Mouse (Mus musculus) hindbrain, postnatal 0 days (tissue): ENCODE data around the gene Zfyve27. TPM values are rescaled to one million over a fixed set of nuclear protein-coding genes. Genes with fewer than 3 reads are reported as not detected.

Experiments
- ATAC-seq: fragments of 200-750 bp; cut with Nextera tagmentation; 2 replicates; pipeline ENCODE4 v1.8.0; 2017; ENCODE audit warnings: mild to moderate bottlenecking, moderate TSS enrichment, moderate library complexity
- DNase-seq: peaks from one replicate; pipeline ENCODE4 v3.0.0-alpha.2; 2015; ENCODE audit warnings: low spot score
- H3K27ac ChIP-seq: fragments of 300-500 bp; sonication (generic); 2 replicates; pipeline ENCODE4 v1.5.1; 2014; ENCODE audit warnings: mild to moderate bottlenecking
- H3K27me3 ChIP-seq: fragments of 300-500 bp; sonication (generic); 2 replicates; pipeline ENCODE4 v1.6.1; 2014; ENCODE audit warnings: low read length, mixed read lengths; ENCODE audit not compliant: insufficient read depth
- H3K36me3 ChIP-seq: fragments of 300-500 bp; sonication (generic); 2 replicates; pipeline ENCODE4 v1.6.1; 2014; ENCODE audit warnings: low read length, mixed read lengths; ENCODE audit not compliant: insufficient read depth
- H3K4me1 ChIP-seq: fragments of 300-500 bp; sonication (generic); 2 replicates; pipeline ENCODE4 v1.6.1; 2014; ENCODE audit warnings: antibody characterized with exemption, low read length, mixed read lengths; ENCODE audit not compliant: insufficient read depth
- H3K4me2 ChIP-seq: fragments of 300-500 bp; sonication (generic); 2 replicates; pipeline ENCODE4 v1.6.1; 2014; ENCODE audit warnings: low read depth, mild to moderate bottlenecking, low read length, moderate library complexity, mixed read lengths
- H3K4me3 ChIP-seq: fragments of 300-500 bp; sonication (generic); 2 replicates; pipeline ENCODE4 v1.5.1; 2014; ENCODE audit warnings: low read length
- H3K9ac ChIP-seq: fragments of 300-500 bp; sonication (generic); replicated peaks from 2 replicates; pipeline ENCODE4 v1.6.1; 2014; ENCODE audit warnings: mild to moderate bottlenecking, low read length, moderate library complexity, mixed read lengths
- H3K9me3 ChIP-seq: fragments of 300-500 bp; sonication (generic); 2 replicates; pipeline ENCODE4 v1.6.1; 2016; ENCODE audit warnings: low read length, mixed read lengths
- CTCF ChIP-seq: IDR thresholded peaks from 2 replicates; pipeline ENCODE4 v1.5.1; 2016; ENCODE audit warnings: antibody characterized with exemption, control low read depth, low read depth
- WGBS: fragments of 180-500 bp; shearing (Covaris S2); extraction: QIAGEN DNeasy Blood & Tissue Kit; methylation state at CpG from one replicate; pipeline ENCODE4 v1.1.7; 2014; 5-methylcytosine and 5-hydroxymethylcytosine counted together
- polyA plus RNA-seq: library from polyadenylated mRNA; unstranded; fragments of >200 nt; fragmentation: Nextera tagmentation; extraction: Ambion mirVana; gene quantifications from 2 replicates; pipeline ENCODE4 v1.2.1, GENCODE M21; 2015
- total RNA-seq: library from RNA; depleted of rRNA; stranded (reverse); fragments of >200 nt; gene quantifications from 2 replicates; pipeline ENCODE4 v1.2.3, GENCODE M21; 2014

Gene Zfyve27
- total and polyA plus RNA-seq, 2 experiments from 2014 or later, result 48.9 to 95.0 TPM

DNA sequence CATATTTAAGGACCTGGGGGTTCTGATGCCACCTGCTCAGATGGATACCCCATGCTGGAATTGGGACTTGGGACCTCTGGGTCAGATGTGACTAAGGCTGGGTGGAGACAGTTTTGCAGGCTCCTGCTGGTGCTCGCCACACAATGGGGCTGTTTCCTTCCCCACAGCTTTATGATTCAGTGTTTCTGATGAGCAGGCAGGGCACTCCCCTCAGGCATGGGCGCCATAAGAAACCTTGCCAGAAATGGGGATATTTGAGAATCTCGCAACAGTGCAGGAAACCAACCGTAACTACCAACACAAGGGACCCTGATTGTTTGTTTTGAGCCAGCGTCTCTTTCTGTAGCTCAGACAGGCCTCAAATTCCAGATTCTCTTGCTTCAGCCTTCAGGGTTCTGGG is 32.6 kb upstream of the Zfyve27 start:
- H3K27me3 ChIP-seq, result no peaks in the 10 kb centered on the region
- 76% methylated on average over 5 of the region's 5 CpGs for WGBS

DNA sequence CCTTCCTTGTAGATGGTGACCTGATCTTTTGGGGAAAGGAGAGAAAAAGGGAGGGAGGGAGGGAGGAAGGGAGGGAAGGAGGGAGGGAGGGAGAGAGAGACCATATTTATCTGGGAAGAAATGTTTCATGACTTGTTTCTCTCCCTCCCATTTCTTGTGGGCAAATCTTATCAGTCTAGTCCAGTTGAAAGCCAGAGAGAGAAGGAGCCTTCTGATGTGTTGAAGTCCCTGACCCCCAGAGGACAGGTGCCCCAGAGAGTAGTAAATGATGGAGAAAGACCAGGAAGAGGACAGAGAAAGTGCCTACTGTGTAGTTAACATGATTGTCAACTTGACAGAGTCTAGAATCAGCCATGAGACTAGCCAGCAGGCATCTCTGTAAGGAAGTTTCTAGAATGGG is 28.7 kb upstream of the Zfyve27 start:
- no peaks in the 10 kb centered on the region for H3K9me3 ChIP-seq
- no peak for ATAC-seq
- TF ChIP-seq CTCF, result no peak
- H3K4me3 ChIP-seq, result no peak overlapping the region
- no peak overlapping the region for H3K9ac ChIP-seq
- no peaks in the 10 kb centered on the region for H3K36me3 ChIP-seq
- peaks cover under 1% of the 10 kb centered on the region; the same call in 1 of the 2 replicates for H3K4me1 ChIP-seq
- H3K4me2 ChIP-seq, result no peak overlapping the region
- no peak overlapping the region for H3K27ac ChIP-seq
- H3K27me3 ChIP-seq, result no peaks in the 10 kb centered on the region
- DNase-seq, result no peak

More for the DNA sequence above, 32.6 kb upstream of the Zfyve27 start:
- ATAC-seq (no peak), DNase-seq (no peak)
- no peaks in the 10 kb centered on the region for H3K36me3 ChIP-seq
- H3K4me3 ChIP-seq, result no peak overlapping the region
- H3K9me3 ChIP-seq, result no peaks in the 10 kb centered on the region
- no peak overlapping the region for H3K4me2 ChIP-seq
- TF ChIP-seq CTCF, result no peak
- no peak overlapping the region for H3K9ac ChIP-seq
- H3K27ac ChIP-seq, result no peak overlapping the region
- peaks cover 19% of the 10 kb centered on the region for H3K4me1 ChIP-seq

DNA sequence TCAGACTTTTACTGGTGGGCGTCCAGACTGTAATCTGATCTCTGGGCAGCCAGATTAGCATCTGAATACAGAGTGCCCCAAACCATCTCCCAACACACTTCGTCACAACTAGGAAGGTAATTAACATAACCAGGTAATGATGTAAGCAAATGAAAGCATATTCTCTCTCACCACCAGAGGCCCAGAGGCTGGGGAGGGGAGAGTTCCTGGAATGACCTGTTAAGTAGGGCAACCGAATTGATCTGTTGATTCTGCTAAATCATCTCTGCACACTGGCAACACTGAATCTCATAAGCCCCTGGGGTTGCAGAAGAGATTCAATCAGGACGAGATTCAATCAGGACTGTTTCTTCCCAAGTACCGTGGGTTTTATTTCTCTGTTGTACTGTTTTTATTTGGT is 27.6 kb upstream of the Zfyve27 start:
- Histone ChIP-seq H3K9ac (no peak overlapping the region), H3K36me3 (no peaks in the 10 kb centered on the region), H3K27me3 (no peaks in the 10 kb centered on the region), H3K4me3 (no peak overlapping the region), H3K4me2 (no peak overlapping the region), H3K27ac (no peak overlapping the region), H3K9me3 (no peaks in the 10 kb centered on the region), H3K4me1 (no peaks in the 10 kb centered on the region)
- DNase-seq, result no peak
- WGBS, result 26% methylated on average over 5 of the region's 5 CpGs
- ATAC-seq, result no peak
- TF ChIP-seq CTCF, result no peak

- Histone ChIP-seq H3K4me2 (no peak overlapping the region), H3K9me3 (no peaks in the 10 kb centered on the region), H3K27ac (no peak overlapping the region), H3K27me3 (no peaks in the 10 kb centered on the region), H3K9ac (no peak overlapping the region), H3K4me3 (no peak overlapping the region), H3K36me3 (no peaks in the 10 kb centered on the region), H3K4me1 (no peaks in the 10 kb centered on the region)
- TF ChIP-seq CTCF, result no peak
- no peak for ATAC-seq
- 92% methylated on average over 4 of the region's 4 CpGs for WGBS
- no peak for DNase-seq
Measured at GRCm38 (mm10) chr19:42137167-42137672, 26.5 kb upstream of the Zfyve27 start.

GRCm38 (mm10) chr19:42138517-42139285 is 25.1 kb upstream of the Zfyve27 start:
- H3K9ac ChIP-seq, result no peak overlapping the region
- H3K4me1 ChIP-seq, result no peaks in the 10 kb centered on the region
- no peak overlapping the region for H3K4me2 ChIP-seq
- WGBS, result 91% methylated on average over 15 of the region's 15 CpGs
- no peak overlapping the region for H3K27ac ChIP-seq
- H3K9me3 ChIP-seq, result no peaks in the 10 kb centered on the region
- H3K27me3 ChIP-seq, result no peaks in the 10 kb centered on the region
- no peaks in the 10 kb centered on the region for H3K36me3 ChIP-seq
- no peak overlapping the region for H3K4me3 ChIP-seq
- DNase-seq (no peak), ATAC-seq (no peak)
- no peak for TF ChIP-seq CTCF

DNA sequence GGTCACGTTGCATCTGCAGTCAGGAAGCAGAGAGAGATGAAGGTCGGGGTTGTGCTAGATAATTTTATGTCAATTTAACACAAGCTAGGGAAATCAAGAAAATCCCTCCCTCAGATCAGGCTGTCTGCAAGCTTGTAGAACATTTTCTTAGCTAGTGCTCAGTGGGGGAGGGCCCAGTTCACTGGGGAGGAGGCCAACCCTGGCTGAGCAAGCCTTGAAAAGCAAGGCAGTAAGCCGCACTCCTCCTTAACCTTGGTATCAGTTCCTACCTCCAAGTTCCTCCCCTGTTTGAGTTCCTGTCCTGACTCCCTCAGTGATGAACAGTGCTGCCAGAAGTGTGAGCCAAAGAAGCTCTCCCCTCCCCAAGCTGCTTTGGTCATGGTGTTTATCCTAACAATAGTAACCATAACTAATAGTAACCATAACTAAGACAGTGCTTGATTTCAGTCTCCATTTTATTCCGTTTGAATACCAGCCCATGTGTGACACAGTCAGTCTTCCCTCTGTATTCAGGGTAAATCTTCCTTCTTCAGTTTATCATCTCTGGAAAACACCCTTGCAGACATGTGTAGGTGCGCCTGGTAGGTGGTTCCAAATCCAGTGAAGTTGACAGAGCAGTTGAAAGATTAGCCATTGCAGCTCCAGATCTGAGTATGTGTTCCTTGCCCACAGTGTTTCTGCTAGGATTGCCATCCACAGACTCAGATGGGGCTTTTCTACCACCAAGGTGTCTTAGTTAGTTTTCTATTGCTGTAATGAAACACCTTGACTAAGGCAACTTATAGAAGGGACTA is 23.8 kb upstream of the Zfyve27 start:
- Histone ChIP-seq H3K36me3 (no peaks in the 10 kb centered on the region), H3K27ac (no peak overlapping the region), H3K4me2 (no peak overlapping the region), H3K4me1 (no peaks in the 10 kb centered on the region), H3K9ac (no peak overlapping the region), H3K4me3 (no peak overlapping the region), H3K27me3 (no peaks in the 10 kb centered on the region), H3K9me3 (no peaks in the 10 kb centered on the region)
- DNase-seq (no peak), ATAC-seq (no peak)
- 76% methylated on average over 5 of the region's 5 CpGs for WGBS
- TF ChIP-seq CTCF, result no peak
